Mouse (Mus musculus): ENCODE measurements at regions not wholly inside any gene's neighbourhood (a gene's known extent, or its start where the extent isn't known, plus 50 kb on each side); places are given as distances from the start of the nearest gene placed in this dataset.

DNA sequence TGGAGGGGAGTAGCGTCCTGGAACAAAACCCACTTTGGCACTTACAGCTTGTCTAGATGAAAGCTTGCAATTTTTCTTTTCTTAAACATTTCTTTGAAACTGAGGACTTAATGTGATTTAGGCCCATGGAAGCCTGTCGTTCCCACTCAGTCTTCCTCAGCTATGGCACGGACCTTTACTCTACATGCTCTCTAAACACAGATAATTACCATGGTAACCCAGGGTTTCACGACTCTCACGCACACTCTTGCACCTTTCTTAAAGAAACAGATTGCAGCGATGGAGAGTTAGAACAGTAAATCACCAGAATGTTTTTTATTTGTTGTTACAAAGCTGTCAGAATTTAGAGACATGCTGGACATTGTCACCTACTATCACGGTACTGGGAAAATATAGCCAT is 195.0 kb downstream of the Fgf9 start:
- TF ChIP-seq EP300 (IDR thresholded peaks at IDR 0.05; ENCODE audit: low read depth in 1 of 2, low read length in 2 of 2) (no peak), JUND (IDR thresholded peaks at IDR 0.05; ENCODE audit: low read depth, low read length) (no peak), POLR2AphosphoS2 (IDR thresholded peaks at IDR 0.05; ENCODE audit: low read length) (no peak), CTCF (IDR thresholded peaks at IDR 0.05 in 2 of 3, conservative IDR thresholded peaks at IDR 0.05 in 1 of 3; ENCODE audit: control insufficient read depth in 1 of 3, insufficient read depth in 1 of 3, low read depth in 2 of 3, low read length in 3 of 3, poor library complexity in 1 of 3, severe bottlenecking in 1 of 3) (no peak), ZMIZ1 (IDR thresholded peaks at IDR 0.05; ENCODE audit: low read depth, low read length) (no peak), POLR2A (IDR thresholded peaks at IDR 0.05; ENCODE audit: control insufficient read depth in 1 of 2, insufficient read depth in 1 of 2, low read depth in 1 of 2, low read length in 2 of 2, poor library complexity in 1 of 2) (no peak), ETS1 (IDR thresholded peaks at IDR 0.05; ENCODE audit: low read depth, low read length) (no peak), KAT2A (conservative IDR thresholded peaks at IDR 0.05; ENCODE audit: low read depth, low read length) (no peak), RAD21 (IDR thresholded peaks at IDR 0.05; ENCODE audit: low read depth, low read length) (no peak), MAFK (IDR thresholded peaks at IDR 0.05; ENCODE audit: borderline replicate concordance, low read depth, low read length) (no peak), MXI1 (IDR thresholded peaks at IDR 0.05; ENCODE audit: low read depth, low read length) (no peak)

All from MEL (cell line).